Mouse (Mus musculus) embryo, embryonic 10 days (tissue): Measurements from ENCODE around the gene Fmod.

ENCODE experiments used
- DNase-seq: peaks from one replicate; pipeline ENCODE4 v3.0.0-alpha.2; 2015; ENCODE audit warnings: low spot score

Gene Fmod

DNA sequence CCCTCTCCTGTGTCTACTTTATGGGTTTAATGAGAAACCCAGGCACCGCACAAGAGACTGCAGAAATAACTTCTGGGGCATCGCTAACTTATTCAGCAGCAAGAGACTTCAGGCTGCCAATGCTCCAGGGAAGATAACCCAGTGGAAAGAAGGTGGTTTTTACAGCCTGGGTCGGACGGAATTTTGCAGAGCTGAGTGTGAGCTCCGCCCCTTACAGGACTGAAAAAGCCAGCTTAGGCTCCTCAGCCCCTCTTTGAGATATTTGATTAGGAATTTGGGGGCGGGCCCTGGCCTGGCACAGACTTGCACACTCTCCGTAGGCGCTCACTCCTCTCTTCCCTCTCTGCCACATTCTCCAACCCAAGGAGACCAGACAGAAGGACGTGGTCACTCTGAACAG, at the start of gene Fmod:
Fmod (plus strand) TSS at position 83 of the 400 bp plus-strand sequence.
- peak; percentile 31 for DNase-seq

DNA sequence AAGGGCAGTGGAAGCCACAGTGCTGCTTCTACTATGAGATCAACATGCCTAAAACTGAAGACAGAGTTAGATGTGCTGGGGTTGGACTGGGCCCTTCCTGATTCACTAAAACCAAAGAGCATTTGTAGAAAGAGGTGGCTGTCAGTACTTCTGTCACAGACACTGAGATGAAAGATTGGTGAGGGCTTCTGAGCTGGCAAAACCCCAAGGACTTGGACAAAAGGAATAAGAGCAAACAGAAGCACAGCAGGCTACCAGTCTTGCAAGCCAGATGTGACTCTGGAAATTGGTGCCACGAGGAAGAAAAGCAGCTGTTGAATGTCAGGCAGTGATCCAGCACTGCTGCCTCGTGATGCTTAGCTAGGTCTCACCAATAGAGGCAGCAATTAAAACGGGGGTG, 48.2 kb upstream of the Fmod start:
- no peak for DNase-seq

DNA sequence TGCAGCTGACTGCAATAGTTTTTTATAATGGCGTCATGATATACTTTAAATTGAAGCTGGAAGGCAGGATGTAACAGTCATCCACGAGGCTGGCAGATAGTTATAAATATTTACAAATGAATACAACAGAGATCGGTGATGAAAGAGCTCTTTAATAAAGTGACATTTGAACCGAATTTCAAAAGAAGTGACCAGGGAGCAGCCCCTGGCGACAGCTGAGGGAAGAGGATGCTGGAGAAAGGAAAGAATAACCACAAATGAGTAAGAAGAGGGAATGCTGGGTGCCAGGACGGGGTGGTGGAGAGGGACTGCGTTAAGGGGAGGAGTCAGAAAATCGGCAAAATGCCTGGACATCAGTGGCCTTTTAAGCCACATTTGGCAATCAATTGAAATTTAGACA, 45.8 kb upstream of the Fmod start:
- DNase-seq, result no peak

DNA sequence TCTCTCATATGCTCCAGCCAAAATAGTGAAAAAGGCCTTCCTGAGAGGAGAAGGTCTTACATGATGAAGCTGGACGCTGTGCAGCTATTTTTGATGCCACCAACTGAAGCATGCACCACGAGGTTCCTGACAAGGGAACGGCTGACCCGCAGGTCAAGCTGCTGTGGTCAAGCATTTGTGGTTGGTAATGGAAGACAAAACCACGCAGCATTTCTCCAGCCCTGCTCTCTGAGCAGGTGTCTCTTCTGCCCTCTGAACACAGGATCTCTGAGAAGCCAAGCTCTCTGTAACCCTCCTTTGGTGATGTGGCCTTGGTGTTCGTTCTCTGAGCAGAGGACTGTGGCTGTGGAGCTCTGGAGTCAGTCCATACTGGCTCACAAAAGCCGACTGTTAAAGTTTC, 31.6 kb upstream of the Fmod start:
- DNase-seq, result no peak

DNA sequence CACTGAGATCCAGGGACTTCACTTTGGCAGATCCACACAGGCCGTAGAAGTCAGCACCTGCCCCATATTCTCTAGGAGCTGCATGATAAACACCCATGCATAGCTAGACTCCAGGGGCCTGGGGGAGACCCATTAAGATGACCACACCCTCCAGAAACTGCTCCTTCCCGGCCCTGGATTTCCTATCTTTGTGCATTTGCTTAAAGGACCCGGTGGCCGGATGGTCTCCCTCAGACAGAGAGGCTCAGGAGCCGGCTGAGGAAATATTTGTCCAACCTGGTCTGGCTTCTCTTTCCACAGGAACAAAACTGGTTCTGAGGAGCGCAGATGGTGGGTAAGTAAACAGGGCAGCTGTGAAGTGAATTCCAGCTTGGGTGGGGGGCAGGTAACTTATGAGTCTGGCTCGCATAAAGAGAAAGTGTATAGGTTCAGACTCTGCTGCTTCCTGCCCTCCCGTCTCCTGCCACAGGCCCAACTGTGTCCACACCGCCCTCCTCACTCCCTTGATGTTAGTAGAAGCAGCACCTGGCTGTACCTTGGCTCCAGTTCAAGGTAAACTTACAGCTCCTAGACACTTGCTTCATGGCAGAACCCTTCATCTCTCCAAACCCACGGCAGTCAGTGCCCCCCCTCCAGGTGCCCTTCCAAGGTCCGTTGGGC, 30.8 kb upstream of the Fmod start:
- DNase-seq, result no peak

DNA sequence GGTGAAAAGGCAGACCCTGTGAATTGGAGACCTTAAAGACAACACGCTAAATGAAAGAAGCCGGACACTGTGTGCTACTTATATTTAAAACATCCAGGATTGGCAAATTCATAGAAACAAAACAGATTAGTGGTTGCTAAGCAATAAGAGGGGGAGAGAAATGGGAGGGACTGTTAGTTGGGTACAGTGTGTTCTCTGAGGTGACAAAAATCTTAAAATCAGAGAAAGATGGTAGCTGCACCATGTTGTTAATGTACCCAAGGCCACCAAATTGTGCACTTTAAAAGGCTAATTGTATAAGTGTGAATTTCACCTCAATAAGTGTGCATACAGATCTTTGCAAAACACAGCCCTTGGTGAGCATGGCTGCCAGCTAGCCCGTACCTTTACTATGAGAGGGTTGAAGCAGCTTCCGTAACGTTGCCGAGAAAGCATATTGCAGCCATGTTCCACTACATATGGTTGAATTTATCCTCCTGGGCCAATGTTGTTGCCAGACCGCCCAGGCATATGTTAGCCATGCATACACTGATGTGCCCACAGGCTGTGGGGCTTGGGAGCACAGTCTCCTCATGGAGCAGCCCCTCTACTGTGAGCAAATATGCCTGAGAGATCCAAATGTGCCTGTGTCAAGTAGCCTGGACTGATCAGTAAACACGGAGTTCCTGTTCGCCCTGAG, 12.6 kb upstream of the Fmod start:
- DNase-seq, result no peak

DNA sequence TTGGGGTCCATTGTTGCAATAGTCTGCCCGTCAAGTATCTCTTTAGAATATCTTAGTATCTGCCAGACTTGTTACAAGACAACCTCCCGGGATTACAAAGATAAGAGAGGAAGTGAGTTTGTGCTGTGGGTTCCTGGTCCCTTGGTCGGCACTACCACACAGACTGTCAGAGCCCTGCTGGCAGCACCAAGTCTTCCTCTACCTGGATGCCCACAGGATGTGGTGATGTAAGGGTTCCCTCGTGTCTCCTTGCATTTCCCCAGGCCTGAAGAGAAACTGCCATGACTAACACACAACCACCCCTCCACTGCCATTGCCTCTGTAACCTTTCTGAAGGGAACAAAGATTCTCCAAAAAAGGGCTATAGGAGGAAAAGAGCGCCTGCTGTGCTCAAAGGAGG, 11.1 kb upstream of the Fmod start:
- no peak for DNase-seq

DNA sequence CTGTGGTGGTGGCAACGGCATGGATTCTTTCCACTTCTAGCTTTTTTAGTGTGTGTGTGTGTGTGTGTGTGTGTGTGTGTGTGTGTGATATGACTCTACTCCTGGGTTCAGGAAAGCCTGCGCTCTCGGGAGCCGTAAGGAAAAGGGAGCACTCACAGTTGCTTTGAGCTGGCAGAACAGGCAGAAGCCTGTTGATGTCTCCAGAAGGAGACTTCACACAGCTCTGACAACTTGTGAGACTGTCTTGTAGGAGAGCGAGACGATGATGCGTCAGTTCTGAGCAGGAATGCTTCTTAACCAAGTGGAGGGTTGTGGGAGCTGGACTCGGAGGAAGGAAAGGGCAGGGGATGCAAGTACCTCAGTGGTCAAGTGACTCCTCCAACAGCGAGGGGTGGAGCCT, 10.3 kb upstream of the Fmod start:
- no peak for DNase-seq

DNA sequence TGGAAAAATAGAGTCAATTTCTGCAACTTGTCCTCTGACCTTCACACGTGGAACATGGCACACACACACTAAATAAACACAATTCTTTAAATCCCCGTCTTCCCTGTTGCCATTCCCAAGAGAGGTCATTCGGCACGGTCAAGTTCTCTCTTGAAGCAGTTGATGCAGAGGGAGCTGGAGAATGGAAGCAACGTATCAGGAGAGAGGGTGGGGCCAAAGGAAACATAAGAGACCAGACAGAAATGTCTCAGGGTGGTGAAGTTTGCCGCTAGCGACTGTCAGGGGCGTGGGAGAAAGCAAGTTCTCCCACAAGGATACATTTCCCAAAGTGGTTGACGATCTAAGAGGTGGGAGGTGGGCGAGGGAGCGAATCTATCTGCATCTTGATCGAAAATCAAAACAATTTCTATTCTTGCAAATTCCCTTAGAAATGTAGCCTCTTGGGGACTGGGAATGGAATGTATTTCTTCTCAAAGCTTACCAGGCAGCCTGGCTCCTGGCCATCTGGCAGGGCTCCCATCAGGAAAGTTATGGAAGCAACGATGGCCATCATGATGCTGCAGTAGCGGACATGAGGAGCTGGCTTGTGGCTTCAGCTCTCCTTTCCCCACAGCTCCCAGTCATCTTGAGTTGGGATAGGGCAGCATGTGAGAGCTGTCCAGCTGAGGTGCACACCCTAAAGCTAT, 8.8 kb upstream of the Fmod start:
- DNase-seq, result no peak

DNA sequence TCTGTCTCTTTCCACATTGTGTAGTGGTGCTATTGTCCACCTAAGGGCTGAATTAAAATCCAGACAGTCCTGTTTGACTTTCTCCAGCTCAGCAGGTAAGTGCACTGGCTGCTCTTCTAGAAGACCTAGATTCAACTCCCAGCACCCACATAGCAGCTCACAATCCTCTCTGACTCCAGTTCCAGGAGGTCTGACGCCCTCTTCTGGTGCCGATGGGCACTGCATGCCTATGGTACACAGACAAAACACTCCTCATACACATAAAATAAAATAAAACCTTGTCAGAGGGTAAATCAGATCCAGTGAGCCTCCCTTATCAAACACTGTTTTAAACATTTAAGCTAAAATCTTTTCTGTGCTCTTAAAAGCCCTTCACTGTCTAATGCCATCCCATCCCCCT, 562 bp upstream of the Fmod start:
- DNase-seq, result no peak

DNA sequence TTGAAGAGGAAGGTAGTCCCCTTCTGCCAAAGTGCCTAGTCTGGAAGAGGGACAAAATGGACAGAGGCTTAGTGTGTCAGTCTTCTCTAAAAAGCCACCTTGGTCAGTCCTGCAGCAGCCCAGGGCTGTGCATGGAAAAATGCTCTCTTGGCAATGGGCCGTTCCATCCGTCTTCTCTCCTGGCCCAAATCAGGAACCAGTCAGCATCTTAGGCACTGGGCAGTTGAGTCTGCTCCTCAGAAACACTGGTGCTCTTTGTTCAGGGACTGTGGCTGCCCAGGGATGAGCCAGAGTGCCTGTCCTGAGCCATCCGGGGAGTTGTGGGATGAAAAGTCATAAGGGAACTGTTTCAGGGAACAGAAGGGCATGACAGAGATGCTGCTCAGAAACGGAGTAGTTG, 1.3 kb downstream of the Fmod start:
- DNase-seq, result no peak

DNA sequence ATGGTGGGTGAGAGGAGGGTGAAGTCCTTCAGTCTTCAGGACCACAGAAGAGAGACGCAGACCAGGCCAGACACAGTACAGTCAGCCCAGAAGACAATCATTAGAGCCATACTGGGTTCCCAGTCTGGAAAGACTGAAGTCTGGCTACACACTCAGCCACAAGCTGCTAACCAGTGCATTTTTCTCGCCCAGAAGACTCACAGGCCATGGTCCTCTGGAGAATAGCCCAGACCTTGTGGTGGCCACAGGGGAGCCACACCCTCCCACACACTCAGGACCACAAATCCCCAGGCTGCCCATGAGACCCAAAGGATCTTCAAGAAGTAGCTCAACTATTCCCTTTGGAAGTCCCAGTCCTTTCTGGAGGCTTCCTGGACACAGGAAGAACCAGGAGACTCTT, 2.3 kb downstream of the Fmod start:
- DNase-seq, result no peak

DNA sequence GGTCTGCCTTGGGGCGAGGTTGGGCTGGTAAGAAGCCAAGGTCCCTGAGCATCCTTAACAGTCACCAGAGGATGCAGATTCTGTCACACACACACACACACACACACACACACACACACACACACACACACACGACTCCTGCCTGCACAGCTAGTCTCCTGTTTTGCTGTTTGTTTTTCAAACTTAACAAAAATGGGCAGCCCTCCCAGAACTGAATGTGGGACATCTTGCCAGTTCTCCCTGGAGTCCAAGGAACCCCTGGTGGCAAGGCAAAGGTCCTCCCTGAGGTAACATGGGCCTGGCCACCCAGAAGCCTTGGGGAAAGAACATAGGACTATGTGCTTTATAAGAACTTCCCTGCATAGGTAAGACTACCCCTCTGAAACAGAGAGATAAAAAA, 4.8 kb downstream of the Fmod start:
- DNase-seq, result no peak

DNA sequence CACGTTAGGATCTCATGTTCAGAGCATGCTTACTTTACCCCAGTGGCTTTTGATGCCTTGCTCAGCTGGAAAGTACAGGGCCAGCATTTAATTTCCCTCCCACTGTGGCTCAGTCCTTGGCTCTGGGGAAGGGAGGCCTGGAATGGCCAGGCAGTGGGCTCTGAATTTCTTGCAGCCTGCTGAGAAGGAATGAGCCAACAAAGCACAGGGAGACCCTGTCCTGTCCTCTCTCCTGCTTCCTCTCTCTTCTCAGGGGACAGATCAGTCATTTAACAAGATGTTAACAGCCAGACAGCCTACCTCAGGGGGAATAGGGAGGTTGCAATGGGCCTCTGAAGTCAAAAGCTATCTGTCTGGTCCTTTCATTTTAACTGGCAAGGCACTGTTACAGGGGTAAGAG, 5.3 kb downstream of the Fmod start:
- DNase-seq, result no peak

DNA sequence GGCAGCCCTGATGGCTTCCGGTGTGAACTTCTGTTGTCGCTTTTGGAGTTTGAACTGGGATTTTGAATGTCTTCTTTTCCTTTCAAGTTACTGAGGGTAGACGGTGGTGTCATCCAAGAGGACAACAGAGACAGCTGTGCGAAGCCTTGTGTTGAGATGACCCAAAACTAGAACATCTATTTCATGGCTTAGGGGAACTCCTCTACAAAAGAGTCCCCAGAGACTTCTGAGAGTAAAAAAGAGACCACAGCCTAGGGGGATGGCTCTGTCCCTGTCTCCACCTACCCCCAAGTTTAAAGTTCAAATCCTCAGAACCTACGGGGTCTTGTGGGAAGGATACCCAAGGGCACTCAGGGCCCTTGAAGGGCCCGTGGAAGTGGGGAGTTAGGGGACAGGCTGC, 7.8 kb downstream of the Fmod start:
- no peak for DNase-seq

DNA sequence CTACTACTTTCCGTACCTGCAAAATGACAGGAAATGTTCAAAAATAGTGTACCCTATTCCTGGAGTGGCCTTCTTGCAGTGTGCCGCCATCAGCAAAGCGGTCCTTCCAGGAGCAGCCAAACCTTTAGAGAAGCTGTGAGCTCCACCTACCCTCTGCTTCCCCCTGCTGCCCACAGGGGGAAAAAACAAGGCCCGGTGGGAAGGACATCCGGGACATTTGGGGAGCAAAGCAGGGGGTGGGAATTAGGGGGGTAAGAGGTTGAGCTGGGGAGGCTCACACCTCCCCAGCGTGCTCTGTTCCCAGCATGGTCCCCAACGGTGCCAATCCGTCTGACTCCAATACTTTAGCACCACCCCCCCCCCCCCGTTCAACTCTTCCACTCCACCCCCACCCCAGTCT, 8.9 kb downstream of the Fmod start:
- peak; percentile 79 for DNase-seq

DNA sequence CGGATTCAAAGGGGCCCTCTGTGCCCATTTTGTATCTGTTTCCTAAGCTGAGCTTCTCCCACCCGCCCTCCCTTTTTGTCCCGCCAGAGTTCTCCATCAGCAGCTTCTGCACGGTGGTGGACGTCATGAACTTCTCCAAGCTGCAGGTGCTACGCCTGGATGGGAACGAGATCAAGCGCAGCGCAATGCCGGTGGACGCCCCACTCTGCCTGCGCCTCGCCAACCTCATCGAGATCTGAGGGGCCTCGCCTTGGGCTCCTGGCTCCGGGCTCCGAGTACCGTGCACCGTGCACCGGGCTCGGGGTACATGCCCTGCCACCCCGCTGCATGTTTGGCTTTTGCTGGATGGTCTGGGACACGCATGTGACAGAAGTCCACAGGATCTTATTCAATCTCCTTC, 9.3 kb downstream of the Fmod start:
- no peak for DNase-seq

DNA sequence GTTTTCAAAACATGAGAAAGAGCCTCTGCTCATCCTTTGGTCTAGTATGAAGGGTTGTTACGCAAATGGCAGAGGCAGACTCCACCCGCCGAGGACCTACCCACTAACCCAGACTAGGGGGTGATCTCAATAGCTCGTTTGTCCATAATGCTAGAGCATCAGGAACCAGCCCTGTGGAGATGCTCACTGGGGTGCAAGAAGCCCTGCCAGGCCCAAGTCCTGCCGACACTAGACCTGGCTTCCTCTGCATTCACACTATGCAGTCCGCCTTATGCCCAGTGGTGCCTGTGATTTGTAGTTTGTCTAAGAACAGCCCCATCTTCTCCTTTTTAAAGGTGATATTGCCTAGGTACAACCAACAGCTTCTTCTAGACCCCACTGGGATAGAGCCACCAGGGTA, 10.4 kb downstream of the Fmod start:
- DNase-seq, result no peak

DNA sequence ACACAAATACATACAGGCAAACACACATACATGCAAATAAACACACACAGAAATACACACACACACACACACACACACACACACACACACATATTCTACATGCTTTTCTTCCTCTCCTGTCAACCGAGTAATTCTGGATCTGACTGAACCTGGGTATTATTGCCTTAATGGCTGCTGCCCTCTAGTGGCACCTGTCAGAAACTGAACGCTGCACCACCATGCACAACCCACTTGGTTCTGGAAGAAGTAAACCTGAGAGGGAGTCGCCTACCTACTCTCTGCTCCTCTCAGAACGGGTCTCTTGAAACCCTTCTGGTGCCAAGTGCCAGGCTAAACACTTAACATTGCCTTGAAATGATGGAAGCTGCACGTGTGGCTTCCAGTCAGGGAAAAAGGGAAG, 11.7 kb downstream of the Fmod start:
- peak; percentile 91 for DNase-seq

DNA sequence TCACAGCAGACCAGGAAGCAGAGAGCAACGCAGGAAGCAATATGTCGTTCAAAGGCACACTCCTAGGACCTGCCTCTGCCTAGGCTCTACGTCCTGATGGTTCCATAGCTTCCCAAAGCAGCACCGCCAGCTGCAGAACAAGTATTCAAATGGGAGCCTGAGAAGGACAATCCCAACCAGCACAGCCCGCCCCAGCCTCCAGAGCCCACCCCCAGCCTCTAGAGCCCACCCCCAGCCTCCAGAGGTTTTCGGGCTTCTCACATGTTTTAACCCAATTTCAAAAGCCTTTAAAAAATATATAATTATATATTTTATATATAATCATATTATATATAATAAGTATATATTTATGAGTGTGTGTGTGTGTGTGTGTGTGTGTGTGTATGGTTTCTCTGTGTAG, 12.5 kb downstream of the Fmod start:
- no peak for DNase-seq

DNA sequence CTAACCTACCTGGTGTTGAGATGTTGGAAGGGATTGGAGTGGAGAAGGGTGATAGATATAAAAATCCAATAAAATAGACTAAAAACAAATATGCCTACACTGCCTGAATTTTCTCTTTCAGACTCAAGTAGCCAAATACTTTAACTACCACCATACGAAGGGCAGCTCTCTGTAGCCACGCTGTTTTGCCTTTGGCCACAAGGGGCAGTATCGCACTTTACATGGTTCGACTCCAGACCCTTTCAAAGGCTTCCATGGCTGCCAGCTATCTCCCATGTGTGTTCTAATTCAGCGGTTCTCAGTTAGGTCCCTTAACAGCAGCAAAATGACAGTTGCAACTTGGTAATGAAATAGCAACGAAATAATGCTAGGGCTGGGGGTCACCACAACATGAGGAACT, 16.2 kb downstream of the Fmod start:
- peak; percentile 95 for DNase-seq

DNA sequence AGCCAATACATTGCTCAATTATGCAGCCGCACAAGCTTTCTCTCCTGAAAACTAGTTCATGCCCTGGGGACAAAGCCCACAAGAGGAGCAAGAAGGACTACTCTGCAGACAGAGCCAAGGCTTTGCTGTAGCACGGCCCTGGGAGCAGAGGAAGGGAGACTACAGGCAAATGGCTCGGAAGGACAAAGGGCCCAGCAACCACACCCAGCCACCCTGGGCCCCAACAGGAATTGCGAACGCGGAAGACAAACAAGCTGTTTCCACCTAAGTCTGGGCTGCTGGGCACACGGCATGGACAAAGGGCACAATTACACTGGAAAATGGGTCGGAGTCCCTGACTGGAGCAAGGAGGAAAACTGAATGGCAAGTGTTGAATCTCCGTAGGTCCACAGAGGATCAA, 18.0 kb downstream of the Fmod start:
- DNase-seq, result no peak

DNA sequence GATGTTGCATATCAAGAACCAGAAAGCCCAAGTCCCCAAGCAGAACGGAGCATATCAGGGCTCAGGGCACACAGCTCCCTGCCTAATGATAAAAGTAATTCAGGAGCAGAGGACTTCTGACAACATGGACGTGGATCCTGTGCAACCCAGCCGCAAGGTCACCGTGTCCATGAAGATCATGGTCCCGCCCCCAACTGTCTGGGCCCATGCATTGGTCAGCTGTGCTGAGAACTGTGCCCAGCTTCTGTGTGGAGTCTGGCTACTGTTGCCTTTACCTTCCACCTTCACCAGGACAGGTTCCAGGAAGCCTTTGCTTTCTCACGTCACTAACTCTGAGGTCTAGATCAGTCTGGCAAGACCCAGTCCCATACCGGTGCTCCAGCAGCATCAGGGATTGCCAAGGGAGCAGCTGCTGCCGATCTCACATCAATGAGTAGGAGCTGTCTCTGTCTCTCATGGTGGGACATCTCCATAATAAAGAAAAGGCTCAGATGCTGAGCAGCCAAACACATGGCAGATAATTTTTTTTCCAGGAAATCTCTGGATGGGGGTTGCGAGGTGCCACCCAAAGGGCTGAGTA, 18.7 kb downstream of the Fmod start:
- DNase-seq, result no peak
